Mouse (Mus musculus) CH12F3 (cell line): ENCODE measurements around the gene Kcnab3.

Experiments
- in situ Hi-C: fragments of 300-500 bp; cut with MboI; formaldehyde crosslinking; loops from 2 replicates; pipeline ENCODE4 v1.14.3; 2020; ENCODE audit warnings: low sequenced_read_pairs

The Kcnab3 gene

GRCm38 (mm10) chr11:69331929-69332405 lies 5.9 kb downstream of the Kcnab3 start:
- in situ Hi-C loops = no loop called here

DNA sequence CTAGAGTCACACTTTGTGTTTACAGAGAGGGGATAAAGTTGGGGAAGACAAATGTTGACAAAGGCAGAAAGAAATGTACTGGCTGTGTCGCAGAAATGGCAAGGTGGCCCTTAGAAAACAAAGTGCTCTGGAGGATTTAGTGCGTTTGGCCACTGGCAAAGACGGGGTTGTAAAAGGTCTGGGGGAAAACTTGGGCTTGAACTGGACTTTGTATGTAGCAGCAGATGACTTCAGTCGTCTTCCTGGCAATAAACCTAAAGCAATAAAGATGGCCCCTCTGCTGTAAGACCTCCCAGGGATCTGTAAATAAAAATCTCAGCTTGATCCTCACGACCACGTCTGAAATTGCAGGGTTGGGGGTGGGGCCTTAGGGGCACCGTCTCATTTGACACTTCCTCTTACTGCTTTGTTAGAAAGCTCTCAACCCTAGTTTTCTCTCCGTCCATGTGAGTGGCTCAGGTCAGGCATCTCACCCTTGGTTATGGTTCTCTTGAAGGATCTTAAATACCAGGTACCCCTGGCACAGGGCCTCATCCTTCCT lies 6.7 kb downstream of the Kcnab3 start:
- in situ Hi-C loops = no loop called here

- in situ Hi-C loops = no loop called here
Observed at GRCm38 (mm10) chr11:69333922-69334321, 7.9 kb downstream of the Kcnab3 start.

- in situ Hi-C loops = no loop called here
Observed at GRCm38 (mm10) chr11:69334796-69335195, 8.7 kb downstream of the Kcnab3 start.

DNA sequence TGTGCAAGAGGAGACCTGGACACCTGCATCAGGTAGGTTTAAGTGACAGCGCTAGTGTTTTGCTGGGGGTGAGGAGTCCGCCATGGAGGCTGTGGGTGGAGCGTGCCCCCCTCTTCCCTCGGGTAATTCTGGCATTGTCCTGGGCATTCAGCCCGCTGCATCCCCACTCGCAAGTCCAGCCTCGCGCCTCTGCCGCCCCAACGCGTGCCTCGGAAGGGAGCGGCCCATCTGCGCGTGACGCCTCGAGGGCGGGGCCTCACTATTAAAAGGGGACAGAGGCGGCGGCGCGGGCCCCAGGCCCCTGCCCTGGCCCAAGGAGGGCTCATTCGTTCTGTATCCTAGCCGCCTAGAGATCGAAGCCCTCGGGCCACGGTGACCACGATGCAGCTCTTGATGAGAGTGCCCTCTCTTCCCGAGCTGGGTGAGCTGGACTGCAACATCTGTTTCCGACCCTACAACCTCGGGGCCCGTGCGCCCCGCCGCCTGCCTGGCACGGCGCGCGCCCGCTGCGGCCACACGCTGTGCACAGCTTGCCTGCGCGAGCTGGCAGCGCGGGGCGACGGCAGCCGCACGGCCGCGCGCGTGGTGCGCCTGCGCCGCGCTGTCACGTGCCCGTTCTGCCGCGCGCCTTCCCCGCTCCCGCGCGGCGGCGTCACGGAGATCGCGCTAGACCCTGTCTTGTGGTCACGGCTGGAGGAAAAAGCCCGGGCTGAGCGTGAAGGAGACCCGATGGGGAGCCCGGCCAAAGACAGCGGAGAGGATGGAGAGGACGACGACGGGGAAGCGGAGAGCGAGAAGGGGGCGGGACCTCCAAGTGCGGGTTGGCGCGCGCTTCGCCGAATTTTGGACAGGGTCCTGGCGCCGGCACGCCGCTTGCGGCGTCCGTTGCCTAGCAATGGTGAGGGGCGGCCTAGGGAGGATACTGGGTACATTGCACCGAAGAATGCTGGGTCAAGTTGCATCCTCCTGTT lies 14.4 kb downstream of the Kcnab3 start, which contains the start of gene Rnf227:
TSS of gene Rnf227 (plus strand) at position 301 of the 971 bp plus-strand sequence.
- in situ Hi-C loops = no loop called here

DNA sequence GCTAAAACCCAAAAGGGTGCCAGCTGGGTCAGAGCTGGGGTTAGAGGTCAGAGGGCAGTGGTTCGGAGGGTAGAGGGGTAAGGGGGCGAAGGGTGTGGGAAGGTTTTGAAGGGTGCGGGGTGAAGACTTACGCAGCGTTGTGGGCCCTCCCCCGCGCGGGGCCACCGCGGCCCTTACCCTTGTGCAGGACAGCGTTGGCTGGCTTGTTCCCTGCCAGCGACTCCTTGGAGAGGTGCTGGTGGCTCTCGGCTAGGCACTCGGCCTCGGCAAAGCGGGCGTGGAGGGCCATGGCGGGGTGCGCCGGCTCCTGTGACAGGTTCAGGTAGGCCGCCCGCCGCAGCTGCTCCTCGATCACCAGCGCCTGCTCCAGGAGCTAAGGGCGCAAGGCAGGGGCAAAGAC lies 20.4 kb downstream of the Kcnab3 start:
- in situ Hi-C loops = no loop called here

- in situ Hi-C loops = no loop called here
Observed at GRCm38 (mm10) chr11:69356544-69356943, 30.5 kb downstream of the Kcnab3 start.

DNA sequence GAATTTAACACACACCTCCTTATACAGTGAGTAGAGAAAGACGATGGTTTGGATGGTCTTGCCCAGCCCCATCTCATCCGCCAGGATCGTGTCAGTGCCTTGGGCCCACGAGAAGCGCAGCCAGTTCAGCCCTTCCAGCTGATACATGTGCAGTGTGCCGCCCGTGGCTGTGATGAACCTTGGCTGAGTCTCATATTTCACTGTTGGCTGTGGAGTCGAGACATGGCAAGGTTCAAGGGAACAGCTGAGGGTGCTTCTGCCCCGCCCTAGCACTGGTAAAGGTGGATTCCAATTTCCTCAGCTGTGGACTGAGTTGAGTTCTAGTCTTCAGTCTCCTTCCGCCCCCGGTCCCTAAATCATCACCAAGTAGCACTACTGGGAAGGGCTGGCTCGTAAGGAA lies 31.6 kb downstream of the Kcnab3 start:
- in situ Hi-C loops = no loop called here

DNA sequence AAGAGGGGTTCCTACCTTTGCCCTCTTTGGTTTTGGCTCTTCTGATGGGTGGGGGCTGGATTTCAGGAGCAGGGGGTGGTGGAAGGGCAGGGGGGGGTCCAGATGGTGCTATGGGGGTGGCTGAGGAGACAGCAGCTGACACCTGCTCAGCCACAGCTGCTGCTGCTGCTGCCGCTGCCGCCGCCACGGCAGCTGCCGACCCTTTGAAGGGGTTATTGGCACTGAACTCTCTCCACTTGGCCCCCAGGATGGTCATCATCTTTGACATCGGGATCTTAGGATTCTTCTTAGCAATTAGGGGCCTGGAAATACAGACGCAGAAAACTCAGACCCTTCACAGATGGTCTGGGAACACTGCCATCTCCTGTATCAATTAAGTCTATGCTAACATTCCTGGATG lies 36.0 kb downstream of the Kcnab3 start:
- in situ Hi-C loops = no loop called here

- in situ Hi-C loops = no loop called here
Observed at GRCm38 (mm10) chr11:69362479-69362878, 36.4 kb downstream of the Kcnab3 start.

- in situ Hi-C loops = no loop called here
Observed at GRCm38 (mm10) chr11:69364376-69364775, 38.3 kb downstream of the Kcnab3 start.

GRCm38 (mm10) chr11:69364910-69365309 lies 38.9 kb downstream of the Kcnab3 start:
- in situ Hi-C loops = no loop called here

- in situ Hi-C loops = no loop called here
Observed at GRCm38 (mm10) chr11:69365722-69366121, 39.7 kb downstream of the Kcnab3 start.

DNA sequence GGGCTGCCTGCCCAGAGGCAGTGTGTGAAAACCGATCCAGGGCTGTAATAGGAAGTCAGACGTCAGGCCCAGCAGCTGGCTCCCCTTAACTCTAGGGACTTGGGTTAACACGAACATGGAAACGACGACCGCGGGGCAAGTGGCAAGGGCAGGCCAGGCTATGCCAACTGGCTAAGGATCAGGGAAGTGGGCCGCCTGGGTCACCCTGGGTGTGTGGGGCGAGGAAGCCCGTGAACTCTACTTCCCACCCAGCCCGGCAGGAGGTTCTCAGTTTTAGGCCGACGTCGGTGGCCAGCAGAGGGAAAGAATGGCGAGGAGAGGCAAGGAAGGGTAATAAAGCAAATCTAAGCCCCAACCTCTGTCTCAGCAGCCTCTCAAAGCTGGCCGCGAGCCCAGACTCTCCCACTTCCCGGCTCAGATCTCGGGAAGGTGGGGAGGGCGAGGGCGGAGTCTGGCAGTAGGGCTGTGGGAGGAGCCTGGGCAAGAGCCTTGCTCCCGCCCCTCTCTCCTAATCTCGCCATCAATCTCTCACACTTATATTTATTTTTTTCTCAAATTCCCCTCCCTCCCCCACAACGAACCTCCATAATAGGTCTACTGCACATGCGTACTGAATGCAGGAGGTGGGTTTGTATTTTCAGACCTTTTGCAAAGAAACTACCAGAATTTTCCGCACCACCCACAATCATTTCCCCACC lies 40.2 kb downstream of the Kcnab3 start:
- in situ Hi-C loops = no loop called here

DNA sequence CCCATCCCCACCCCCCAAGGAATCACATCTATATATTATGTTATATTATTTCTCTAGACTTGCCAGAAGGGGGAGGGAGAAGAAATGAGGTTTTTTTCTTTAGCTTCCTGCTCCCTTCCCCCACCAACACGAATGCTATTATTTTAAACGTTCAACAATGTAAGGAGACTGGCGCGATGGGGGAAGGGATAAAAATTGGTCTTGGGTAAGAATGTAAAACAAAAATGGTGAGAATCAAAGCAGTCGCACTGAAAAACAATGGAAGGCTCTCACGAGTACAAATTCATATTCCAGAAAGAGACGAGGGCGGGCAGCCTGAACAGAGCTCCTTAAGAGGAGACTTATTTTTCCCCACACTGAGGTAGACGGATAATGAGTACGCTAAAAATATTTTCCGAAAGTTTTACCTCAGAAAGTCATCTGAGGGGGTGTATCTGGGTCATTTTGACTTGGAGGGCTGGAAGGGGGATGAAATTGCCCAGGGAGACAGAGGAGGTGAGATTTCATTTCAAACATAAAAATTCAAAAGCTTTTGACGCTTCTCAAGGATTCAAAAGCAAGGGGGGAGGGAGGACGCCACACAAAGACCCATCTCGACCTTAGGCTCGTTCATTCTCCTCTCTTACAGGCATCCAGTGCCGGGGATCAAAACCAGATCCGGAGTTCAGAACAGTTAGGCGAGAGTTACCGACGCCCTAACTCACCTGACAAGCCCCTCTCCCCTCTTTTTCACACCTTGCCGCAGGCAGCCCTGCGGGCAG lies 41.0 kb downstream of the Kcnab3 start:
- in situ Hi-C loops = no loop called here

- in situ Hi-C loops = no loop called here
Observed at GRCm38 (mm10) chr11:69367616-69368355, 41.7 kb downstream of the Kcnab3 start.

GRCm38 (mm10) chr11:69368356-69369214 lies 42.5 kb downstream of the Kcnab3 start:
- in situ Hi-C loops = no loop called here

DNA sequence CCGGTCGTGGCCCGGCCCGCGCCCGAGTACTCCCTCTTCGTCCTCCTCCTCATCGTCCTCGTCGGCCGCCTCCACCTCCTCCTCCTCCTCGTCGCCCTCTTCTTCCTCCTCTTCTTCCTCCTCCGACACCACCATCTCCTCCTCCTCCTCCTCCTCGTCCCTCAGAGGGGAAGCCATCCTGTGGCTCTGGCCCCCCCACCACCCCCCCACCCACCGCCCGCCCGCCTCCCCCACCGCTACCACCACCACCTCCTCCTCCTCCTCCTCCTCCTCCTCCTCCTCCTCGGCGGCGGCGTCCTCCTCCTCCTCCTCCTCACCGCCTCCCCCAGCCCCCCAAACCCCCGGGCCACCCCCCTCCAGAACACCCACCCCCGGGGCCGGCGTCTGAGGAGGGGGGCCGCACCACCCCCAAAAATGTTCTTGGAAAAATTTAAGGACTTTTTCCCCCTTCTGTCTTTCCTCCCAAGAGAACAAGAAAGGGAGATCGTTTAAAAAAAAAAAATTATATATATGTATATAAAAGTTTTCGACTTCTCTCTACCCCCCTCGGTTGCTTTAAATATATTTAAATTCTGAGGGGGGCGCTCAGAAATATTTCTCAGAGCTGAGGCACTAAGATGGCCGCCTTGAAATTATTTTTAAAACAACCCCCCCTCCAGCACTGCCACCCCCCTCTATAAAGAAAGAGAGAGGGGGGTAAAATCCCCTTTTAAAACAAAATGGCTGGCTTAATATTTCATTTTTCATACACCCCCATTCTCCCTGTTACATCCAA lies 43.3 kb downstream of the Kcnab3 start, which contains the start of gene Chd3:
TSS of gene Chd3 (minus strand) at position 192 of the 775 bp plus-strand sequence.
- in situ Hi-C loops = no loop called here
